In genomic region chr11:105270155-105270554, GRCm38 (mm10) we compare ENCODE assay signal across 9 mouse cellular contexts. TPM values are rescaled to one million over a fixed set of nuclear protein-coding genes. Genes with fewer than 3 reads are reported as not detected.
A peak's percentile ranks its signal among the peaks of the same experiment; 100 is the strongest.
DNase-seq lines count a peak whose midpoint lies in the region; ATAC-seq and TF ChIP-seq lines count a peak whose summit lies in the region.
"Had no signal": no experiment of that assay in that cellular context is flagged by ENCODE, and none has a peak within 500 bp of the region (broad histone marks: within the 10 kb centered on the region; RNA-seq: fewer than 3 reads in every experiment).

No protein-coding gene starts in this region.

- no peak overlapping the region for H3K9ac ChIP-seq in neural tube, embryonic 11.5 days (ENCODE audit: low read length)
- no peak overlapping the region for H3K9ac ChIP-seq in forebrain, embryonic 15.5 days (replicated peaks)
- H3K9ac ChIP-seq: lung, embryonic 15.5 days had no signal

- ATAC-seq in neural tube, embryonic 11.5 days (ENCODE audit: insufficient read depth, low FRiP score, low TSS enrichment): no peak
- no peak for ATAC-seq in forebrain, embryonic 15.5 days (replicated peaks)

- TF ChIP-seq CTCF in layer of hippocampus, adult 2 months (conservative IDR thresholded peaks at IDR 0.05): peak; percentile 82

- H3K4me3 ChIP-seq in layer of hippocampus, adult 2 months: no peak overlapping the region
- no peak overlapping the region for H3K4me3 ChIP-seq in neural tube, embryonic 11.5 days (ENCODE audit: low read depth, low read length)
- H3K4me3 ChIP-seq in forebrain, embryonic 15.5 days: no peak overlapping the region
- H3K4me3 ChIP-seq: lung, embryonic 15.5 days had no signal

- peak; percentile 20 to 66 for DNase-seq in layer of hippocampus, adult 2 months (ENCODE audit: low spot score in 2 of 2)
- DNase-seq in layer of hippocampus, adult 9-11 months: no peak
- DNase-seq in MEL-GATA-1-ER (ENCODE audit: extremely low read depth, low read depth): peak; percentile 16
- peak; percentile 22 for DNase-seq in c-Kit-negative CD71-positive TER-119-positive erythroid progenitor cells, embryonic 14.5 days (ENCODE audit: low read depth, low spot score)
- peak; percentile 38 to 84 for DNase-seq in frontal cortex, adult 2 months (ENCODE audit: extremely low spot score in 1 of 2, low spot score in 1 of 2)
- DNase-seq in layer of hippocampus, postnatal 25 days (ENCODE audit: extremely low spot score in 1 of 2, low spot score in 1 of 2): peak; percentile 34 to 66
- peak; percentile 60 for DNase-seq in neural tube, embryonic 11.5 days (ENCODE audit: low spot score)

- H3K27me3 ChIP-seq in neural tube, embryonic 11.5 days (ENCODE audit: control insufficient read depth, insufficient read depth, low read length): no peaks in the 10 kb centered on the region
- no peaks in the 10 kb centered on the region for H3K27me3 ChIP-seq in forebrain, embryonic 15.5 days
- H3K27me3 ChIP-seq: lung, embryonic 15.5 days had no signal

- no peaks in the 10 kb centered on the region for H3K9me3 ChIP-seq in neural tube, embryonic 11.5 days (ENCODE audit: control insufficient read depth, low read length)
- no peaks in the 10 kb centered on the region for H3K9me3 ChIP-seq in forebrain, embryonic 15.5 days
- H3K9me3 ChIP-seq: lung, embryonic 15.5 days had no signal

- WGBS in neural tube, embryonic 11.5 days: 25% methylated on average over 2 of the region's 2 CpGs
- WGBS in forebrain, embryonic 15.5 days: 17% methylated on average over 2 of the region's 2 CpGs

- H3K4me1 ChIP-seq in neural tube, embryonic 11.5 days (ENCODE audit: control insufficient read depth, insufficient read depth, low read length): no peaks in the 10 kb centered on the region
- no peaks in the 10 kb centered on the region for H3K4me1 ChIP-seq in forebrain, embryonic 15.5 days
- H3K4me1 ChIP-seq: lung, embryonic 15.5 days had no signal

- H3K27ac ChIP-seq in layer of hippocampus, adult 2 months: no peak overlapping the region
- no peak overlapping the region for H3K27ac ChIP-seq in neural tube, embryonic 11.5 days (ENCODE audit: low read depth, low read length)
- H3K27ac ChIP-seq in forebrain, embryonic 15.5 days (replicated peaks): no peak overlapping the region
- H3K27ac ChIP-seq: lung, embryonic 15.5 days had no signal

- no peaks in the 10 kb centered on the region for H3K36me3 ChIP-seq in neural tube, embryonic 11.5 days (ENCODE audit: control insufficient read depth, insufficient read depth, low read length)
- H3K36me3 ChIP-seq in forebrain, embryonic 15.5 days: peaks cover 28% of the 10 kb centered on the region; the same call in 1 of the 2 replicates

- no peak overlapping the region for H3K4me2 ChIP-seq in neural tube, embryonic 11.5 days (ENCODE audit: low read depth)
- no peak overlapping the region for H3K4me2 ChIP-seq in forebrain, embryonic 15.5 days (replicated peaks)
- H3K4me2 ChIP-seq: lung, embryonic 15.5 days had no signal

RNA-seq across cellular contexts. Expression of gene Mrc2, which starts 22.3 kb away (rescaled TPM):
- 1 to 10 TPM; 4.1 to 5.7 TPM for total RNA-seq in layer of hippocampus, adult 2 months (2021)
- polyA plus RNA-seq in frontal cortex, adult 2 months (2012; rRNA removed): 5.3 and 6.7 TPM in 2 replicates
- 1 to 10 TPM; 3.7 to 5.0 TPM for total RNA-seq in layer of hippocampus, postnatal 25 days (2021)
- polyA plus RNA-seq in neural tube, embryonic 11.5 days (2014; fragmentation: Nextera tagmentation; extraction: Ambion mirVana): 9.3 and 10.7 TPM in 2 replicates
- polyA plus RNA-seq in forebrain, embryonic 15.5 days (2015; fragmentation: Nextera tagmentation; extraction: Ambion mirVana): 4.1 and 4.3 TPM in 2 replicates
